Mouse (Mus musculus) testis, adult 2 months (tissue): ENCODE results near the gene Cpvl.

ENCODE experiments used
- CTCF ChIP-seq: fragments of 200-500 bp; IDR thresholded peaks from 2 replicates; pipeline ENCODE4 v1.5.1; 2012; ENCODE audit warnings: low read depth, mild to moderate bottlenecking, inconsistent platforms, low read length, moderate library complexity; ENCODE audit not compliant: control insufficient read depth, insufficient read depth, insufficient replicate concordance
- POLR2A ChIP-seq: fragments of 200-500 bp; IDR thresholded peaks from 2 replicates; pipeline ENCODE4 v1.6.1; 2012; ENCODE audit warnings: low read depth, mild to moderate bottlenecking, inconsistent platforms, low read length, moderate library complexity; ENCODE audit not compliant: control insufficient read depth

- TF ChIP-seq CTCF (no peak), POLR2A (no peak)
Observed at GRCm38 (mm10) chr6:53956513-53956912, 22.0 kb downstream of the Cpvl start.
